Mouse (Mus musculus) lung, adult 2 months (tissue): ENCODE data around the gene Rhog. TPM values are rescaled to one million over a fixed set of nuclear protein-coding genes. Genes with fewer than 3 reads are reported as not detected.

Source experiments
- DNase-seq: peaks from one replicate; pipeline ENCODE4 v3.0.0; 2022
- H3K4me1 ChIP-seq: fragments of 200-500 bp; 2 replicates; pipeline ENCODE4 v1.6.1; 2011; ENCODE audit warnings: low read length; ENCODE audit not compliant: control insufficient read depth, insufficient read depth
- H3K4me3 ChIP-seq: fragments of 200-500 bp; replicated peaks from 2 replicates; pipeline ENCODE3; 2011; ENCODE audit warnings: low read depth, mild to moderate bottlenecking, control low read depth, low read length; ENCODE audit errors: extremely low read depth
- CTCF ChIP-seq: fragments of 200-500 bp; IDR thresholded peaks from 2 replicates; pipeline ENCODE4 v1.5.1; 2011; ENCODE audit warnings: mild to moderate bottlenecking, low read length, control low read depth; ENCODE audit not compliant: insufficient read depth
- POLR2A ChIP-seq: fragments of 200-500 bp; IDR thresholded peaks from 2 replicates; pipeline ENCODE4 v1.6.1; 2011; ENCODE audit warnings: low read depth, mild to moderate bottlenecking, control low read depth, low read length, borderline replicate concordance; ENCODE audit errors: extremely low read depth
- WGBS: fragments of 180-500 bp; shearing (Covaris S2); methylation state at CpG from one replicate; pipeline ENCODE4 v1.1.7; 2018; 5-methylcytosine and 5-hydroxymethylcytosine counted together
- polyA plus RNA-seq: library from polyadenylated mRNA; depleted of rRNA; stranded (reverse); fragments of >200 nt; gene quantifications from 2 replicates; pipeline ENCODE4 v1.2.3, GENCODE M21; 2012

Rhog gene
- polyA plus RNA-seq, 1 experiment, result 113 TPM

DNA sequence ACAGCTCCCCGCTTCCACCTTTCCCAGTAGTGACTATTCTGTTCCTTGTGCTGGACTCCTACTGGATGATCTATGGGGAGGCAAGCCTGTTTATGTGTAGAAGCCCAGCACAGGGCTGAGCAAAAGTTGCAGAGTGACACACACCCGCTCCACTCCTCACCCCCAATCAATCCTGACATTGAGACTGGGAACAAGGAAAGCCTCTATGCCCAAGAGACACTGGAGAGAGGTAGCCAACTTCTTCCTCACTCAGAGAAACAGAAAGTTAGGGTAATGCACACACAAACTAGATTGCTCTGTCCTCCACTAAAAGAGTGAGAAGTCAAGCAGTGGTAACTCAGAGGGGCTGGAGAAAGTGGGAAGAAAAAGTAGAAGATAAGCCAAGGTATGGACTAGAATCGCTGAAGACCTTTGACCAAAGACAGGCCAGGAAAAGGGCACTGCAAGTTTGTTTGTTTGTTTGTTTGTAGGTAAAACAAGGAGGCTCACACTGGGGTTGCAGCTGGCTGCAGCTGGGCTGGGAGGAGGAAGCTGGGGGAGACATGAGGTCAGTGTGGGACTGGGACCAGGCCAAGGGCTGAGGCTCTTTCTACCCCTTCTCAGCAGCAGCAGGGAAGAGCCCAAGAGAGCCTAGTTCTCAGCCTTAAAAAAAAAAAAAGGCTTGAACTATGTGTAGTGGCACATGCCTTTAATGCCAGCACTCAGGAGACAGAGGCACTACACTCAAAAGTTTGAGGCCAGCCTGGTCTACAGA is 10.9 kb downstream of the Rhog start:
- Histone ChIP-seq H3K4me1 (peaks cover 70% of the 10 kb centered on the region), H3K4me3 (no peak overlapping the region)
- 48% methylated on average over 3 of the region's 3 CpGs for WGBS
- DNase-seq, result peak; percentile 40
- TF ChIP-seq POLR2A, result no peak
- no peak for TF ChIP-seq CTCF

DNA sequence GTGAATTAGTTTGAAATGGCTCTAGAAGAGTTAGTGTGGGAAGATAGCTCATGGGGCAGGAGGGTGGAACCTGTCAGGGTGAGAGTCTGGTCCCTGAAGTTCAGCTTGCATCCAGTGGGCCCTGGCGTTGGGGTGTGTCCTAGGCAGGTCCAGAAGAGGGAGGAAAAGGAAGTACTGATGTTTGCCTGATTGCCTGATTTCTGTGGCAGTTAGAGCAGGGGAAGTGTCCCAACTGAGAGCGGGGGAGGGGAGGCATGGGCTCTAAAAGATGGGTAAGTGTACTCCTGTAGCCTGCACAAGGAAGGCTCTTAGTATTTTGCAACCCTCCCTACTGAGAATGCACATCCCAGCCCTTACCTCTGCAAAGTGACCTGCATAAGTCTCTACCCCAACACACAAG is 12.0 kb downstream of the Rhog start:
- Histone ChIP-seq H3K4me3 (no peak overlapping the region), H3K4me1 (peaks cover 72% of the 10 kb centered on the region)
- TF ChIP-seq CTCF (no peak), POLR2A (no peak)
- WGBS, result 48% methylated on average over 2 of the region's 2 CpGs
- DNase-seq, result peak; percentile 44

DNA sequence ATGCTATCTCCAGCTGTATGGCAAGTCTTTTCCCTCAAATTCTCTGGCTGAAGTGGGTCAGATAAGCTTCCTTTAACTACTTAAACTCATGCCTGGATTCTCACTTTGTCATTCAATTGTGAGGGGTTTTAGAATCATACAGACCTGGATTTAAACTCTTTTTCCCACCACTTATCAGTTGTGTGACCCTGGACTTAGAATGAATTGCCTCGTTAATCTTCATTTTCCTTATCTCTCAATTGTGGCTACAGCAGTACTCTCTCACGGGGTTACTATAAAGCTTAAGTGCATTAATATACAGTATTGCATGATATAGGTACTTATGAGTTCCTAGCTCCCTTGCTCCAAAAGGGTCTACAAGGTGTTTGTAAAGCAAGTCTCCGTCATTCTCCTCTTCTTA is 12.9 kb downstream of the Rhog start:
- TF ChIP-seq CTCF (no peak), POLR2A (no peak)
- H3K4me3 ChIP-seq, result no peak overlapping the region
- peaks cover 64% of the 10 kb centered on the region for H3K4me1 ChIP-seq
- no peak for DNase-seq
- WGBS, result 59% methylated on average over 3 of the region's 3 CpGs

DNA sequence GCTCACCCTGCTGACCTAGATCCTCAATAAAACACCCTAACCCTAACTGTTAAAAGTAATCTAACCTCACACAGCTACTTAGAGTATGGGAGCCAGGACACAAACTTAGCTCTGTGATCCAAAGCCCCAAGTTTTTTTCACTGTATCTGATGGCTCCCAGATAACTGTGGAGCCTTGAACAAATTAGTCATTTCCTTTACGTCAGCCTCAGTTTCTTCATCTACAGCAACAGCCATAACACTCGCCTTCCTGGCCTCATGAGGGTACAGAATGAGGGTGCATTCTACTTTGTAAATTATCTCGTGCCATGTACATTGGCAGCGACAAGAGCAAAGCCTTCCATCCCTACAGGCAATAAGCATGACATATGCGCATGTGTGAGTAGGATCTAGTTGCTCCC is 13.5 kb downstream of the Rhog start:
- no peak for DNase-seq
- Histone ChIP-seq H3K4me1 (peaks cover 59% of the 10 kb centered on the region), H3K4me3 (no peak overlapping the region)
- 55% methylated on average over 5 of the region's 5 CpGs for WGBS
- TF ChIP-seq CTCF, result no peak
- TF ChIP-seq POLR2A, result no peak

DNA sequence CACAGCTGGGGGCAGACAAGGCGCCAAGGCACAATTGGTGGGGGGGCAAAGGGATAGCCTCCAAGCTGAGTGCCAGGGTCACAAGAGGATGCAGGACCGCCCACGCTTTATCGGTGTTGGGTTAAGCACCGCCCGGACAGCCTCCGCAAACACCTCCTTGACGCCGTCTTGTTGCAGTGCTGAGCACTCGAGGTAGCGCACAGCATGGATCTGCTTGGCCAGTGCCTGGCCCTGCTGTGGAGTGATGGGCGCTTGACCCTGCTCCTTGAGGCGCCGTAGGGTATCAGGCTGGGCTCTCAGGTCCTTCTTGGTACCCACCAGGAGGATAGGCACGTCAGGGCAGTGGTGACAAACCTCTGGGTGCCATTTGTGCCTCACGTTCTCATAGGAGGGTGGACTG is 16.3 kb downstream of the Rhog start:
- TF ChIP-seq CTCF, result no peak
- TF ChIP-seq POLR2A, result no peak
- DNase-seq, result no peak
- peaks cover 32% of the 10 kb centered on the region for H3K4me1 ChIP-seq
- 67% methylated on average over 16 of the region's 16 CpGs for WGBS
- H3K4me3 ChIP-seq, result no peak overlapping the region

DNA sequence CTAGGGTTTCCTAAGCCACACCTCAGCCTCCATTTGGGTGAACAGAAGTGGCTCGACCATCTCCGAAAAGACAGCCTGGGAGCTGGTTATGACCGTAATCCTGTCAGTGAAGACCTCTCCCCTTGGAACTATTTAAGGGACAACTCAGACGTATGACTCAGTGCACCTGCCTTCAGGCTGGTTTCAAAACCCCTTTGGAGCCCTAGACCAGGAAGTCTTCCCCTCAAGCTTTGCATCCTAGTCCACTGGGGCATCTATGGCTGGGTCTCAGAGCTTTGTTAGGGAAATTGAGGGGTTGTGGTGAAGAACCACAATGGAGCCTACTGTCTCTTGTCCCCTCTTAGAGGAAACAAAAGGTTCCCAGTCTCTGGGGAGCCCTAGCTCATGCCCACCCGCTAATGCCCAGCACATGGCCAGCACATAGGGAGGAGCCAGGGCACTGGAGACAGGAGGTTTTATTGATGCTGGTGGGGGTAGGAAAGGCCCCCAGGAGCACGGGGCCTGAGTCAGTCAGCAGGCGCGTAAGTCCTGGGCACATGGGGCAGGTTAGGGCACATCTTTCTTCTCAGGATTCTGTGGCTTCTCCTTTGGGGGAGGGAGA is 17.1 kb downstream of the Rhog start:
- TF ChIP-seq CTCF (no peak), POLR2A (no peak)
- H3K4me3 ChIP-seq, result no peak overlapping the region
- DNase-seq, result no peak
- 83% methylated on average over 8 of the region's 8 CpGs for WGBS
- H3K4me1 ChIP-seq, result peaks cover 25% of the 10 kb centered on the region

DNA sequence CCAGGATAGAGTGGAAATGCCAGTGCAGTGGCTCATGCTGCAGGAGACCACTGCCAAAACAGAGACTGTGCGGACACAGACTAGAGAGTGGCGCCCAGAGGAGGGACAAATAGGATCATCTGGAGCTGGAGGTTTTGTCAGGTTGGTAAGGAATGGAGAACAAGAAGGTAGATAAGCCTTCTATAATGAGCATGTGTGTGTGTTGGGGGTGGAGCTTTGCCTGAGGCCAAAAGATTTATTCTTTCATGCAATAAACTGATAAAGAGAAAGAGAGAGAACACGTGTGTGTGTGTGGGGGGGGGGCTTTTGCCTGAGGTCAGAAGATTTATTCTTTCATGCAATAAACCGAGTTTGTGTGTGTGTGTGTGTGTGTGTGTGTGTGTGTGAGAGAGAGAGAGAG is 22.8 kb downstream of the Rhog start:
- WGBS, result 67% methylated on average over 4 of the region's 4 CpGs
- TF ChIP-seq POLR2A, result no peak
- TF ChIP-seq CTCF, result no peak
- no peak for DNase-seq
- Histone ChIP-seq H3K4me1 (no peaks in the 10 kb centered on the region; the same call in 1 of the 2 replicates), H3K4me3 (no peak overlapping the region)

DNA sequence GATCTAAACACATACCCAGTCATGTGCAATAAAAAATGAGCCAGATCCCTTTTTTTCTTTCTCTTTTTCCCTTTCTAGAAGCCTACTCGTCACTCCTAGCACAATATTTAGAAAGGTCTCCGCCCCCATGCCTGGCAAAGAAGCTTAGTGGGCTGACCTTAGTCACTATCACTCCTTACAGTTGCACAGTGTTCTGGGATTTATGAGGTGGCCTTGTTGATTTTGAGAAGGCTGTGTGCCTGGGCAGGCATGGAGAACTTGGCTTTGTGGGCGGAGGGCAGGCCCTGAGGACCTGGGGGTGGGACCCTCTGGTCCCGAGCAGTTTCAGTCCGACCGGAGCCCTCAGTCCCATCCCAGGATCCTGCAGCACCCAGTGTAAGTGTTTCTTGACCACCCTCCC is 26.0 kb downstream of the Rhog start:
- no peak for DNase-seq
- TF ChIP-seq POLR2A (no peak), CTCF (no peak)
- peak overlapping the region; percentile 3 for H3K4me3 ChIP-seq
- 68% methylated on average over 6 of the region's 6 CpGs for WGBS
- peaks cover 6% of the 10 kb centered on the region for H3K4me1 ChIP-seq

DNA sequence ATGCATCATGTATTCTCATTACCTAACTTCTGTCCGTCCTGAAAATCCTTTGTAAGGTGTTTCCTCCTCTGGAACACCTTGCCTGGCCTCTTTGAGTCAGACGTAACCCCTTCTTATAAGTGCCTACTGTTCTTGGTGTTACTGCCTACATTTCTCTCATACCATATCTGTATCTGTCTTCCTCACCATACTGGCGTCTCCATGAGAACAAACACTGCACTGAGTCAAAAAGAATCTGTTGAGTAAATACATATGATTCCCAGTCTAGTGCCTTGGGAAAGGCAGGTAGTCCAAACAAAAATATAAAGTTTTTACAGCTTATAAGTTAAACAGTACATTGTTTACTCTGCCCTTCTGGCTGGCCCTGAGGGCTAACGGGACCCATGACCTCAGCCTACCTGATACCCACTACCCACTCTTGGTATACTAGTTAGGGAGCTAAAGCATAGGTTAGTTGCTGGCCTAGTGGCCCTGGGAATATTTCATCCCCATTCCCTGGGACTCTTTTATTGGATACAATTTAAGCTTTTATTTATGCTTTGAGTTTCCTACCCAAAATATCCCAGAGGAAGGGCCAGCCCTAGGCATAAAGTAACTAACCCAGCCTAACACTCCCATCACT is 27.7 kb downstream of the Rhog start:
- no peak for TF ChIP-seq POLR2A
- TF ChIP-seq CTCF, result no peak
- no peak for DNase-seq
- H3K4me1 ChIP-seq, result peaks cover 9% of the 10 kb centered on the region
- H3K4me3 ChIP-seq, result no peak overlapping the region
- WGBS, result 70% methylated on average over 4 of the region's 4 CpGs

DNA sequence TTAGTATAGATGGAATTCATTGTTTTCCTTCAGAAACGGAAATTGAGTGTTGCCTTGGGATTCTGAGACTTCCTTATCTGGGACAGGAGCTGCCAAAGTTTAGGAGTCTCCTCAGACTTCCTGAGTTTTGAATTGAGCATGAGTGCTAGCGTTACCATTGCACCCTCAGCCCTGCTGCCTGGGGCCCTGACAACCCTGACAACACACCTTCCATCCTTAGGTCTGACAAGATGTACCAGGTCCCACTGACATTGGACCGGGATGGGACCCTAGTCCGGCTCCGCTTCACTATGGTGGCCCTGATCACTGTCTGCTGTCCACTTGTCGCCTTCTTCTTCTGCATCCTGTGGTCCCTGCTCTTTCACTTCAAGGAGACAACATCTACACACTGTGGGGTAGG is 29.8 kb downstream of the Rhog start:
- no peak for DNase-seq
- Histone ChIP-seq H3K4me1 (peaks cover 9% of the 10 kb centered on the region), H3K4me3 (no peak overlapping the region)
- TF ChIP-seq CTCF (no peak), POLR2A (no peak)
- 76% methylated on average over 6 of the region's 6 CpGs for WGBS
